Mouse (Mus musculus) thymus, adult 2 months (tissue): ENCODE data around the gene Krtap5-4. TPM values are rescaled to one million over a fixed set of nuclear protein-coding genes. Genes with fewer than 3 reads are reported as not detected.
A peak's percentile ranks its signal among the peaks of the same experiment; 100 is the strongest.
"Not testable (repeated sequence)": the region's sequence is repeated elsewhere in the genome, so short reads cannot be mapped to it uniquely, and the experiment has no call there.

ENCODE experiments used
- DNase-seq: peaks from one replicate; pipeline ENCODE4 v3.0.0; 2021
- H3K27ac ChIP-seq: fragments of 200-500 bp; 2 replicates; pipeline ENCODE4 v1.5.1; 2012; ENCODE audit warnings: low read length, control low read depth; ENCODE audit not compliant: control insufficient read depth, insufficient read depth
- H3K27me3 ChIP-seq: fragments of 200-500 bp; 2 replicates; pipeline ENCODE4 v1.6.1; 2012; ENCODE audit warnings: mild to moderate bottlenecking, low read length, moderate library complexity, mixed read lengths; ENCODE audit not compliant: control insufficient read depth, insufficient read depth
- H3K36me3 ChIP-seq: fragments of 200-500 bp; 2 replicates; pipeline ENCODE4 v1.6.1; 2012; ENCODE audit warnings: mild to moderate bottlenecking, low read length, moderate library complexity; ENCODE audit not compliant: control insufficient read depth, insufficient read depth
- H3K4me1 ChIP-seq: fragments of 200-500 bp; replicated peaks from 2 replicates; pipeline ENCODE4 v1.6.1; 2012; ENCODE audit warnings: low read length; ENCODE audit not compliant: control insufficient read depth, insufficient read depth
- H3K4me3 ChIP-seq: fragments of 200-500 bp; 2 replicates; pipeline ENCODE4 v1.5.1; 2012; ENCODE audit warnings: mild to moderate bottlenecking, low read length, control low read depth, moderate library complexity; ENCODE audit not compliant: control insufficient read depth, insufficient read depth
- CTCF ChIP-seq: fragments of 200-500 bp; IDR thresholded peaks from 2 replicates; pipeline ENCODE4 v1.5.1; 2012; ENCODE audit warnings: mild to moderate bottlenecking, control low read depth, low read length, moderate library complexity, borderline replicate concordance; ENCODE audit not compliant: control insufficient read depth, poor library complexity, insufficient read depth; ENCODE audit errors: extremely low read depth
- POLR2A ChIP-seq: fragments of 200-500 bp; IDR thresholded peaks from 2 replicates; pipeline ENCODE4 v1.6.1; 2012; ENCODE audit warnings: mild to moderate bottlenecking, low read length, control low read depth, moderate library complexity; ENCODE audit not compliant: control insufficient read depth, poor library complexity, insufficient read depth; ENCODE audit errors: extremely low read depth
- WGBS: fragments of 180-500 bp; shearing (Covaris S2); methylation state at CpG from one replicate; pipeline ENCODE4 v1.1.7; 2018; 5-methylcytosine and 5-hydroxymethylcytosine counted together
- polyA plus RNA-seq: library from polyadenylated mRNA; depleted of rRNA; stranded (reverse); fragments of >200 nt; gene quantifications from 2 replicates; pipeline ENCODE4 v1.2.3, GENCODE M21; 2012

Krtap5-4 gene
- polyA plus RNA-seq, 1 experiment = not detected

DNA sequence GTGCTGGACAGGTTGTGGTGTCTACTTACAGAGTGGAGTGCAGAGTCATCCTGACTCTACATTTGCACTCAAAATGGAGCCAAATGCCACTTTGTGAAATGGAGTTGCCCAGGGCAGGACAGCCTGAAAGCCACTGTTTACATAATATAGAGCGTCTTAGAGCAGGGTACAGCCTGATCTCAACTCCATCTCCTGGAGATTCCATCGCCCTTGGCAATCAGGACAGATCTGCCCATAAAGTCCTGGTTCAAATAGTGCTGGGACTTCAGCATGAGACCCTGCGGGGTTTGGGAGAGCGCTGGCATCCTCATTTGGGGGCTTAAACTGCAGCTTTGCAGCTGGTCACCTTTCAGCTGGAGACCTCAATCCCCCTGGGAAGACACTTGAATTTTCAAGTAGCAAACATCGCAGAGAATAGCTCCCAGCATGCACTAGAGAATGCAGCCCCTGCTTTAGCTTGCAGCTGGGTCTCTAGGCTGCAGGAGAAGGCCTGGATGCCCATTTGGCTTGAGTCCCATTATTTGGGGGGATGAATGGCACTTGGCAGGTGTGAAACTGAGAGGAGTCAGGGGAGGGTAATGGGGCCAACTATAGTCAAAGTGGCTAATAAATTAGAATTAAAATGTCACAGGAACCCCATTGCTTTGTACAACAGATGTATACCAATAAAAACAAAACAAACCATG is 11.4 kb downstream of the Krtap5-4 start:
- Histone ChIP-seq H3K27me3 (no peaks in the 10 kb centered on the region), H3K36me3 (no peaks in the 10 kb centered on the region)

DNA sequence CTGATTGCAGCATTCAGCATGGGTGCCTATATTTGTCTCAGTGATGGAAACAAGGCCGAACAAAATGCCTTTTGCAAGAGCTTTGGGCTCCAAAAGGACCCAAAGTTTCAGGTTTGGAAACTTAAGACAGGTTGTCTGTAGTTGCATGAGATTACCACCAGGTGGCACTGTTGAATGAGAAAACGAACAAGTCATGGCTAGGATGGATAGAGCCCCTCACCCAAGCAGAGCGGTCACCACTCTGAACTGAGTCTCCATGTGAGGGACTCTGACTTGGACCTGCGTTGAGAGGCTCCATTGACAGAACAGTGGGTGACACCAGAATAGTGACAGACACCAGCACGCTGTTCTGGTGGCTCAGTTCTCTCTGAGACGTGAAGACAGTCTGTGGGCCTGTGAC is 13.2 kb downstream of the Krtap5-4 start:
- H3K36me3 ChIP-seq = no peaks in the 10 kb centered on the region
- DNase-seq = peak; percentile 62
- H3K4me3 ChIP-seq = no peak overlapping the region
- H3K4me1 ChIP-seq = peaks cover 43% of the 10 kb centered on the region
- 49% methylated on average over 6 of the region's 6 CpGs for WGBS
- H3K27ac ChIP-seq = peak overlapping the region; percentile 91
- H3K27me3 ChIP-seq = no peaks in the 10 kb centered on the region
- TF ChIP-seq POLR2A (no peak), CTCF (peak; percentile 48; the same call in 1 of the 2 replicates)

More for the DNA sequence above, 11.4 kb downstream of the Krtap5-4 start:
- 90% methylated on average over 5 of the region's 5 CpGs for WGBS
- no peak for DNase-seq
- peaks cover 25% of the 10 kb centered on the region for H3K4me1 ChIP-seq
- no peak for TF ChIP-seq CTCF
- TF ChIP-seq POLR2A = no peak
- H3K27ac ChIP-seq = no peak overlapping the region
- no peak overlapping the region for H3K4me3 ChIP-seq

DNA sequence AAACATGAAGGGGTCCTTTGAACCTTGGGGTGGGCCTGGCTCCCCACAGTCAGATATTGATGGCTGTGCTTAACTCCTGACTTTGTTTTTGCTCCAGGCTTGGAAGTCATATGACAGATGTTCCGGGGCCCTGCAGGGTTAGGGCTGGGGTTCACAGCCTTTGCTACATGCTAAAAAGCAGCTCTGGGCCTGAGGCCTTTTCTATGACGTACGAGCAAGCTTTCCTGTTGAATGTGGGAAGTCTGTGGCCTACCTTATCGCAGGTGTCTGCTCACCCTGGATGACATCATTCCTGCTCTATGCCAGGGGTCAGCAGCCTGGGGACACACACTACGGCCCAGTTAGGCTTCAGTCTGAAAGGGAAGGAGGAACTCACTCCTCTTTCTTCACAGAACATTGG is 13.9 kb downstream of the Krtap5-4 start:
- Histone ChIP-seq H3K27me3 (no peaks in the 10 kb centered on the region), H3K4me3 (no peak overlapping the region), H3K4me1 (peaks cover 49% of the 10 kb centered on the region), H3K36me3 (no peaks in the 10 kb centered on the region), H3K27ac (peak overlapping the region; percentile 91)
- no peak for TF ChIP-seq POLR2A
- no peak for TF ChIP-seq CTCF
- 59% methylated on average over 5 of the region's 5 CpGs for WGBS
- no peak for DNase-seq

DNA sequence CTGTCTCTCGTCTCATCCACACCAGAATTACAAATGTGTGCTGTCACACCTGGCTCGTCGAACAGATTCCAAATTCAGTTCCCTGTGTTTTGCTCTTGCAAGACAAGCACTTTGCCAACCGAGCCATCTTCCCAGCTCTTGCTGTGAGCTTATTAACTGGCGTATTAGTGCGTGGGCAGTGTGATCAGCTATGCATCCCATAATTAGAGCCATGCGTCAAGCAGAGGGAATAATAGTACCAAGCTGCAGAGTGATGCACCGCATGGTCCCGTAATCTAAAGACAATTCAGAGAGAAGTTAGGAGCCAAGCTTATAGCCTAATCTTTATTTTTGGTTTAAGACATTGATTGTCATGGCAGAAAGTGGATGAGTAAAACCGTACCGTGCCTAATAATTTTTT is 15.8 kb downstream of the Krtap5-4 start:
- TF ChIP-seq CTCF (no peak), POLR2A (no peak)
- H3K36me3 ChIP-seq = no peaks in the 10 kb centered on the region
- WGBS = 97% methylated on average over 11 of the region's 11 CpGs
- H3K4me3 ChIP-seq = no peak overlapping the region
- H3K27me3 ChIP-seq = no peaks in the 10 kb centered on the region
- no peak overlapping the region for H3K27ac ChIP-seq
- DNase-seq = no peak
- peaks cover 61% of the 10 kb centered on the region for H3K4me1 ChIP-seq

DNA sequence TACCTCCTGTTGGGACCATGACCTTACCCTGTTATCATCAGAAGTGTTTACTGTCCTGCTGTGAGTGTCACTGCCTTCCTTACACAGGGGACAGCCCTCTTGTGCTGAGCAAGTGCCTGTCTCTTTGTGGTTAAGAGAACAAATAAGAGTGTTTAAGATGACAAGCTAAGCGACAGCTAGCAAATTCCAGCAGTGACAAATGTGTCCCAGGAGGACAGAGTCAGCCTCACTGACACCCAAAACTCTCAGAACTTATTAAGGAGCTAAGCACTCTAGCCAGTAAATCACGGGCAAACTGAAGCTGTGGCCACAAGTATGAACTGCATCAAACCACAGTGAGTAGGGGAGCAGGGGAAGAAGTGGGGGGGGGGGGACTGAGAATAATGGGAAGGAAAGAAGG is 17.6 kb downstream of the Krtap5-4 start:
- TF ChIP-seq POLR2A = no peak
- Histone ChIP-seq H3K4me3 (no peak overlapping the region), H3K36me3 (no peaks in the 10 kb centered on the region), H3K4me1 (peaks cover 71% of the 10 kb centered on the region), H3K27ac (peak overlapping the region; percentile 86), H3K27me3 (no peaks in the 10 kb centered on the region)
- no peak for DNase-seq
- 10% methylated on average over 2 of the region's 2 CpGs for WGBS

DNA sequence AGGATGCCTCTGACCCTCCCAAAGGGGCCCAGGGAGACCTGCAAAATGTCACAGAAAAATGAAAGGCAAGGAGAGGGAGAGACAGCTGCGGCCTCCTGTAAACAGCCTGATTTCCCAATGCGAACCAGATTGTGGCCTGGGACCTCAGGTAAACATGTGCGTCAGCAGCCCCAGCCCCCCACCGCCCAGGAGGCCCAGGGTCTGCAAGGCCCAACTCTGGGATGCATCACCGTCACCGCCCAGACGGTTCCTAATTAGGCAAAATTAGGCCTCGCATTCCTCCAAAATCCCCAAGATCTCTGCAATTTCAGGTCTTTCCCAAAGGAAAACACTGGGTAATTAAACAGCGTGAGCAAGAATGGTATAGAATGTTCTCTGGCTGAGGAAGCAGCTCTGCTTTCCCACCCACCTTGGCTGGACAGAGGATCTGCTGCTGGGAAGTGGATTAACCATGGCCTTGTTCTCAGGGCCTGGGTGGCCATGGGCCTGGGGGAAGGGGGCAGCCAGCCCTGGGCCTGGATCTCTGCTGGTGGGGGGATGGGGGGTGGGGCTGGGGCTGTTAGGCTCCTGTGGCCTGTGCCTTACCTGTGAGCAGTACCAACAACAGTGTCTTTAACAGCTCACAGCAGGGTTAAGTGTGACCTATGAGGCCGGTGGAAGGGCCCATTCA is 18.4 kb downstream of the Krtap5-4 start:
- Histone ChIP-seq H3K27ac (peak overlapping the region; percentile 100), H3K4me1 (peaks cover 76% of the 10 kb centered on the region)
- WGBS = 91% methylated on average over 7 of the region's 10 CpGs
- not testable (repeated sequence) for H3K36me3 ChIP-seq, H3K4me3 ChIP-seq, DNase-seq, H3K27me3 ChIP-seq

DNA sequence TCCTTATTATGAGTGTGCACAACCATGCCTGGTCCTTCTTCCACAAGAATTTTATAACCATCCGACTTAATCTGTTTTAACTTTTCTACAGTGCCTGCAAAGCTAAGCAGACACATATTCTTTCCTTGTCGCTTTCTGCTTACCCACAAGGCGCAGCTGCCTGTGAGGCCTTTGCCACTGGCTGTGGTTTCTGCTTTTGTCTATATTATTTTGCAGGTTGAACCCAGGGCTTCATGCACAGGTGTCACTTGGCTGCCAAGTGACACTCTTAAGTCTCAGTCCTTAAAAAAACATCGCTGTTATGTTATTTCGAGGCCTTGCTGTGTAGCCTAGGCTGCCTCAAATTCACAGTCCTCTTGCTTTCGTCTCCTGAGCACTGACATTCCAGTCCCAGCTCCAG is 19.3 kb downstream of the Krtap5-4 start:
- DNase-seq = peak; percentile 68
- 14% methylated on average over 6 of the region's 6 CpGs for WGBS
- peak overlapping the region; percentile 100 for H3K27ac ChIP-seq
- H3K27me3 ChIP-seq = no peaks in the 10 kb centered on the region
- peaks cover 73% of the 10 kb centered on the region for H3K4me1 ChIP-seq
- H3K4me3 ChIP-seq = no peak overlapping the region
- TF ChIP-seq CTCF (no peak), POLR2A (no peak)
- H3K36me3 ChIP-seq = no peaks in the 10 kb centered on the region
